Mouse (Mus musculus) cerebellum, adult (tissue): ENCODE results near the gene Exosc5.
A peak's percentile ranks its signal among the peaks of the same experiment; 100 is the strongest.

Experiments
- ATAC-seq: cut with Nextera tagmentation; 2 replicates; pipeline ENCODE4 v1.9.2; 2017; ENCODE audit warnings: mild to moderate bottlenecking, moderate library complexity, mixed read lengths; ENCODE audit not compliant: insufficient number of reproducible peaks, low FRiP score, low TSS enrichment

Exosc5 gene

GRCm38 (mm10) chr7:25658657-25659472 is at the start of gene Exosc5, which contains the start of gene Bckdha:
TSS of gene Exosc5 (plus strand) at chr7:25659164.
TSS of gene Bckdha (minus strand) at chr7:25658981.
- ATAC-seq, result peak; percentile 90

- no peak for ATAC-seq
Measured at GRCm38 (mm10) chr7:25610056-25610455, 48.9 kb upstream of the Exosc5 start.

GRCm38 (mm10) chr7:25611501-25611900 is 47.5 kb upstream of the Exosc5 start:
- ATAC-seq, result no peak

DNA sequence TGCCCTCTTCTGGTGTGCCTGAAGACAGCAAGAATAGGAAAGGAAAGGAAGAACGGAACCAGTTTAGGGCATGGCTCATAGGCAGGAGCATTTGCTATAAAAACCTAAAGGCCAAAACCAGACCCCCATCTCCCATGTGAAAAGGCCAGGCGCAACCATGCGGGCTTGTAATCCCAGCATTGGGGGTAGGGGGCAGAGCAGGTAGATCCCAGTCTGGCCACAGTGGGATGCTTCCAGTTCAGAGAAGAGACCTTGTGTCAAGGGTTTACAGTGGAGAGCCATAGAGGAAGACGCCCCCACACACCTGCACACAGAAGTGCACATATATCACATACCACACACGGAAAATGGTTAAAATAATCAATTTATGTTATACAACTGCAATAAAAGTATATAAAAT is 44.9 kb upstream of the Exosc5 start:
- ATAC-seq, result no peak

GRCm38 (mm10) chr7:25614831-25615705 is 43.9 kb upstream of the Exosc5 start:
- ATAC-seq, result no peak

DNA sequence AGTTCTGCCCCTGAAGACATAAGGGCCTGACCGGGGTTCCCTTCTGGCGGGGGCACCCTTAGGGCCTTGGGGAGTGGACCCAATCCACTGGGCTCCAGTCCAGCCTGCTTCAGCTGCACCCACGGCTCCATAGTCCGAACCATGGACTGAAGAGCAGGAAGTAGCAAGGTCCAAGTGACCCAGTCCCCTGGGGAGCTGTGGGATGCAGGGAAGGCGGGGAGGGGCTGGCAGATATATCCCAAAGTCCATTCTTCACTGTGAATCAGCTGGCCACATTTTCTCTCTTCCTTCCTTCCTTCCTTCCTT is 43.3 kb upstream of the Exosc5 start, which contains the start of gene Erich4:
Erich4 (minus strand) TSS at position 187 of the 306 bp plus-strand sequence.
- ATAC-seq, result no peak

GRCm38 (mm10) chr7:25617376-25618160 is 41.4 kb upstream of the Exosc5 start:
- ATAC-seq, result no peak

GRCm38 (mm10) chr7:25618865-25619721 is 39.9 kb upstream of the Exosc5 start, which contains the start of gene Dmac2:
TSS of gene Dmac2 (plus strand) at chr7:25619414.
- peak; percentile 86 for ATAC-seq

GRCm38 (mm10) chr7:25619722-25619991 is 39.3 kb upstream of the Exosc5 start:
- no peak for ATAC-seq

DNA sequence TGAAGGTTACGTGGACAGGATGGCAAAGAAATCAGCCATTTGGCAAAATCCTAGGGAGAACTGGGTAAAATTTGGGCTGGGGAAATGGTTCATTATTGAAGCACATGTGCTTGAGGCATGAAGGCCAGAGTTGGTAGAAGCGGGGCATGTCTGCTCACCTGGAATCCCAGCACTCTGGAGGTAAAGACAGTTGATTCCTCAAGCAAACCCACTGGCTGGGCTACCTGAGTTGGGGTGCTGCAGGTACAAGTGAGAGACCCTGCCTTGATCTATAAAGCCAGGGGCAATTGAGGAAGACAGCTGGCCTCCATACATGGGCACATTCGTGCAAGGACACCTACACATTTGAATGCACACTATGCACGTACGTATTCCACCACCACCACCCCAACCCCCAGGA is 38.9 kb upstream of the Exosc5 start:
- ATAC-seq, result no peak

DNA sequence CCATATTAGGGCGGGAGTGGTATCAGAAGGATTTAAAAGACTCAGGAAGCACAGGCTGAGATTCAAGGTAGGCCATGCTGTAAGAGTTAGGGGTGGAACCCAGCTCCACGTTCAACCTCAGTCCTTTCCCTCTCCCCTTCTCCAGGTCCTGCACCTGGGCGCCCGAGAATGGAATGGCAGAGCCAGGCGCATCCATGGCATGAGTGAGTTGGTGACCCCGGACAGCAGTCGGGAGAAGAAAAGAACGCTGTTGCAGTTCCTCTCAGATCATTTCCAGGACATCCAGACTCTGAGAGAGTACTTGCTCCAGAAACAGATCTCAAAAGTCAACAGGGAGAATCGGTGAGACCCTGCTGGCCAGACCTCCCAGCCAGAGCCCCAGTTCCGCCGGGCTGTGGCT is 38.2 kb upstream of the Exosc5 start:
- ATAC-seq, result no peak

GRCm38 (mm10) chr7:25623857-25624370 is 35.0 kb upstream of the Exosc5 start:
- ATAC-seq, result no peak

DNA sequence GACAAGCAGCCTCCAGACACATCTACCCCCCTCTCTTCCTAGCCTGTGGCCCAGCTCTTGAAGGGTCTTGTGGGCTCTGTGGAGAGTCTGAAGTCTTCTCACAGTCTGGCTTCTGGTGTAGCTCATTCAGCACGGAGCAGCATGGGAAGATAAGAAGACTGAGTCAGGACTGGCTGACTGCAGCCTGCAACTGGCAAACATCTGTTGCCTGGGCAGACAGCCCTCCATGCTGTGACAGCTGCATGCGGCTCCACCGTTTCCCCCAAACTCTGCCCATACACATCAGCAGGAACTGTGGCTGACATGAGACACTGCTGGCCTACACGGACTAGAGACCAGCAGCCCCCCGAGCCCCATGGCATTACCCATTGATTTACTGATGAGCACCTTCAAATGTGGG is 34.1 kb upstream of the Exosc5 start:
- no peak for ATAC-seq

GRCm38 (mm10) chr7:25625594-25626250 is 33.2 kb upstream of the Exosc5 start:
- ATAC-seq, result no peak

GRCm38 (mm10) chr7:25626509-25627430 is 32.2 kb upstream of the Exosc5 start, which contains the start of gene B3gnt8:
TSS of gene B3gnt8 (plus strand) at chr7:25626654.
- 0 out of 2 replicates have a peak, but pooled peaks have one; percentile 24 for ATAC-seq

DNA sequence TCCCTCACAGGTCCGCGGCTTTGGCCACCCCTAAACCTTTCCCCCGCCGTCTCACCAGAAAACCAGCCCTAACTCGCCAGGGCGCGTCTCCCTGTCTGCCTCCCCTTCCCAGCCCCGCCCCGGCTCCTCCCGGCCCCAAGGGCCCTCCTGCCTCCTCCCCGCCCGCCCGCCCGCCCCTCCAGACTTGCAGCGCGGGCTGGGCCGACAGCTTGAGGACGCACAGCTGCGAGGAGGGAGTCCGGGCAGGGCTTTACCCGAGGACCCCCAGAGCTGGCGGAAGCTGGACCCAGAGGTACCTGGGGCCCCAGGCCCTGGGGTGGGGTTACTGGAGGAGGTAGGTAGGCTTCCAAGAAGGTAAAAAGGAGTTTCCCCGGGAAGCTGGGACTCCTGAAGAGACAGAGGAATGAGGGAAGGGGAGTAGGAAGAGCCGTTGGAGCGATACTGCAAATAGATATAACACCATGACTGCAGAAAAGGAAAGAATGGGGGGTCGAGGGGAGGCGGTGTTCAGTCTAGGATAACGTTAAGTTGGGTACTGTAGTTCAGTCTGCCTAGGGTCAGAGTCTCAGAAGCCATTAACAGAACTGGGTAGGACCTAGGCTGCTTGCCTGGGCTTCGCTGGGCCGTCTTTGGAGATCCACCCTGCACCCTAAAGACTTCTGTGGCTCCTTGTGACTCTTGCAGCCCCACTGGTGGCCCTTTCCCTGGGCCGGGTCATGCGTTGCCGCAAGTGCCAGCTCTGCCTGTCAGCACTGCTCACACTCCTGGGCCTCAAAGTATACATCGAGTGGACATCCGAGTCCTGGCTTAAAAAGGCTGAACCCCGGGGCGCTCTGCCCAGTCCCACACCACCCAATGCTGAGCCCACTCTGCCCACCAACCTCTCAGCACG is 31.3 kb upstream of the Exosc5 start:
- no peak for ATAC-seq

- no peak for ATAC-seq
Measured at GRCm38 (mm10) chr7:25628323-25628620, 30.7 kb upstream of the Exosc5 start.
